Mouse (Mus musculus): ENCODE results near the gene Tssc4. TPM values are rescaled to one million over a fixed set of nuclear protein-coding genes. Genes with fewer than 3 reads are reported as not detected.
A peak's percentile ranks its signal among the peaks of the same experiment; 100 is the strongest.

Tssc4 gene
- total and polyA plus RNA-seq, 3 experiments, result 75.6 to 76.9 TPM; not detected in 1

GRCm38 (mm10) chr7:143087070-143087579 lies 18.1 kb downstream of the Tssc4 start:
- H3K4me3 ChIP-seq (ENCODE audit: control insufficient read depth in 1 of 2, insufficient read depth in 1 of 2, low read depth in 2 of 2, low read length in 2 of 2), result no peak overlapping the region

GRCm38 (mm10) chr7:143093847-143094246 lies 24.8 kb downstream of the Tssc4 start:
- TF ChIP-seq NELFE (IDR thresholded peaks at IDR 0.05; ENCODE audit: low read depth, low read length), result no peak
- TF ChIP-seq MXI1 (IDR thresholded peaks at IDR 0.05; ENCODE audit: low read depth, low read length), result no peak
- TF ChIP-seq CTCF (IDR thresholded peaks at IDR 0.05 in 2 of 3, conservative IDR thresholded peaks at IDR 0.05 in 1 of 3; ENCODE audit: control insufficient read depth in 1 of 3, insufficient read depth in 1 of 3, low read depth in 2 of 3, low read length in 3 of 3, poor library complexity in 1 of 3, severe bottlenecking in 1 of 3), result no peak
- TF ChIP-seq POLR2AphosphoS2 (IDR thresholded peaks at IDR 0.05; ENCODE audit: low read length), result no peak
- no peak for TF ChIP-seq MAZ (IDR thresholded peaks at IDR 0.05; ENCODE audit: low read depth, low read length)
- TF ChIP-seq TCF12 (IDR thresholded peaks at IDR 0.05; ENCODE audit: low read depth, low read length), result no peak
- TF ChIP-seq ZNF384 (IDR thresholded peaks at IDR 0.05; ENCODE audit: low read depth, low read length), result no peak
- no peak for TF ChIP-seq MYC (IDR thresholded peaks at IDR 0.05; ENCODE audit: low read depth, low read length)
- no peak for TF ChIP-seq GABPA (IDR thresholded peaks at IDR 0.05; ENCODE audit: low read depth, low read length)
- no peak overlapping the region for H3K27ac ChIP-seq (ENCODE audit: control insufficient read depth, low read depth, low read length)
- H3K9ac ChIP-seq (ENCODE audit: control insufficient read depth, low read depth, low read length, poor library complexity, severe bottlenecking), result no peak overlapping the region
- no peaks in the 10 kb centered on the region for H3K36me3 ChIP-seq (ENCODE audit: control insufficient read depth in 1 of 2, insufficient read depth in 2 of 2, low read length in 2 of 2)
- H3K9me3 ChIP-seq (replicated peaks; ENCODE audit: insufficient read depth, low read length), result no peaks in the 10 kb centered on the region
- H3K27me3 ChIP-seq (ENCODE audit: control insufficient read depth in 1 of 2, insufficient read depth in 2 of 2, low read length in 2 of 2), result peaks cover 0 to 2% of the 10 kb centered on the region in 2 experiments; a peak in 2 of 4 replicates
- DNase-seq (ENCODE audit: low read depth, low spot score), result no peak
- H3K4me3 ChIP-seq (ENCODE audit: control insufficient read depth in 1 of 2, insufficient read depth in 1 of 2, low read depth in 2 of 2, low read length in 2 of 2), result no peak overlapping the region
- no peaks in the 10 kb centered on the region; a peak in 1 of 4 replicates for H3K4me1 ChIP-seq (ENCODE audit: control insufficient read depth in 1 of 2, insufficient read depth in 2 of 2, low read length in 2 of 2)
- no peaks in the 10 kb centered on the region for H3K79me2 ChIP-seq (ENCODE audit: control insufficient read depth, insufficient read depth, low read length, poor library complexity)

More at GRCm38 (mm10) chr7:143087070-143087579, 18.1 kb downstream of the Tssc4 start:
- Histone ChIP-seq H3K27me3 (ENCODE audit: control insufficient read depth in 1 of 2, insufficient read depth in 2 of 2, low read length in 2 of 2) (peaks cover 0 to 2% of the 10 kb centered on the region in 2 experiments; a peak in 2 of 4 replicates), H3K4me1 (ENCODE audit: control insufficient read depth in 1 of 2, insufficient read depth in 2 of 2, low read length in 2 of 2) (peaks cover 0 to 19% of the 10 kb centered on the region in 2 experiments; a peak in 3 of 4 replicates), H3K36me3 (ENCODE audit: control insufficient read depth in 1 of 2, insufficient read depth in 2 of 2, low read length in 2 of 2) (peaks cover 0 to 6% of the 10 kb centered on the region in 2 experiments; a peak in 2 of 4 replicates), H3K79me2 (ENCODE audit: control insufficient read depth, insufficient read depth, low read length, poor library complexity) (no peaks in the 10 kb centered on the region), H3K27ac (ENCODE audit: control insufficient read depth, low read depth, low read length) (no peak overlapping the region), H3K9me3 (replicated peaks; ENCODE audit: insufficient read depth, low read length) (no peaks in the 10 kb centered on the region), H3K9ac (ENCODE audit: control insufficient read depth, low read depth, low read length, poor library complexity, severe bottlenecking) (no peak overlapping the region)
- DNase-seq (ENCODE audit: low read depth, low spot score), result no peak
- TF ChIP-seq POLR2AphosphoS2 (IDR thresholded peaks at IDR 0.05; ENCODE audit: low read length) (no peak), CTCF (IDR thresholded peaks at IDR 0.05 in 2 of 3, conservative IDR thresholded peaks at IDR 0.05 in 1 of 3; ENCODE audit: control insufficient read depth in 1 of 3, insufficient read depth in 1 of 3, low read depth in 2 of 3, low read length in 3 of 3, poor library complexity in 1 of 3, severe bottlenecking in 1 of 3) (peak; percentile 17 to 65 (median 56); a peak in 4 of 6 replicates), GATA1 (IDR thresholded peaks at IDR 0.05; ENCODE audit: low read depth, low read length) (no peak), TAL1 (IDR thresholded peaks at IDR 0.05; ENCODE audit: low read length) (no peak), NRF1 (IDR thresholded peaks at IDR 0.05; ENCODE audit: insufficient read depth, low read depth, low read length, poor library complexity, severe bottlenecking) (no peak), ZC3H11A (IDR thresholded peaks at IDR 0.05; ENCODE audit: low read depth, low read length) (peak; percentile 60), SMC3 (IDR thresholded peaks at IDR 0.05; ENCODE audit: low read depth, low read length) (peak; percentile 76), MAX (IDR thresholded peaks at IDR 0.05; ENCODE audit: low read length) (no peak), MAZ (IDR thresholded peaks at IDR 0.05; ENCODE audit: low read depth, low read length) (no peak), RAD21 (IDR thresholded peaks at IDR 0.05; ENCODE audit: low read depth, low read length) (peak; percentile 55), RCOR1 (IDR thresholded peaks at IDR 0.05; ENCODE audit: low read depth, low read length) (no peak)

Measured in MEL (cell line).